Mouse (Mus musculus) forebrain, embryonic 13.5 days (tissue): ENCODE results near the gene Pfdn2. TPM values are rescaled to one million over a fixed set of nuclear protein-coding genes. Genes with fewer than 3 reads are reported as not detected.

Experiments
- ATAC-seq: fragments of 200-750 bp; cut with Nextera tagmentation; 2 replicates; pipeline ENCODE4 v1.8.0; 2017
- H3K27ac ChIP-seq: fragments of 300-500 bp; sonication (generic); 2 replicates; pipeline ENCODE4 v1.5.1; 2015; ENCODE audit warnings: inconsistent platforms, mild to moderate bottlenecking, moderate library complexity
- H3K27me3 ChIP-seq: fragments of 300-500 bp; sonication (generic); 2 replicates; pipeline ENCODE4 v1.6.1; 2015; ENCODE audit warnings: mild to moderate bottlenecking, inconsistent platforms
- H3K36me3 ChIP-seq: fragments of 300-500 bp; sonication (generic); 2 replicates; pipeline ENCODE4 v1.6.1; 2015; ENCODE audit warnings: mild to moderate bottlenecking, inconsistent platforms; ENCODE audit not compliant: poor library complexity, severe bottlenecking
- H3K4me1 ChIP-seq: fragments of 300-500 bp; sonication (generic); 2 replicates; pipeline ENCODE4 v1.6.1; 2015; ENCODE audit warnings: inconsistent platforms
- H3K4me2 ChIP-seq: fragments of 300-500 bp; sonication (generic); 2 replicates; pipeline ENCODE4 v1.6.1; 2015; ENCODE audit warnings: inconsistent platforms, mild to moderate bottlenecking, moderate library complexity
- H3K4me3 ChIP-seq: fragments of 300-500 bp; sonication (generic); 2 replicates; pipeline ENCODE4 v1.5.1; 2015; ENCODE audit warnings: mild to moderate bottlenecking, inconsistent platforms
- H3K9ac ChIP-seq: fragments of 300-500 bp; sonication (generic); 2 replicates; pipeline ENCODE4 v1.6.1; 2015; ENCODE audit warnings: mild to moderate bottlenecking, inconsistent platforms
- H3K9me3 ChIP-seq: fragments of 300-500 bp; sonication (generic); replicated peaks from 2 replicates; pipeline ENCODE4 v1.6.1; 2016; ENCODE audit warnings: inconsistent platforms
- WGBS: fragments of 180-500 bp; shearing (Covaris S2); methylation state at CpG from one replicate; pipeline ENCODE4 v1.1.7; 2015; 5-methylcytosine and 5-hydroxymethylcytosine counted together
- polyA plus RNA-seq: library from polyadenylated mRNA; unstranded; fragments of >200 nt; fragmentation: Nextera tagmentation; extraction: Ambion mirVana; gene quantifications from 2 replicates; pipeline ENCODE4 v1.2.1, GENCODE M21; 2015

Gene Pfdn2
- polyA plus RNA-seq, 1 experiment from 2014 or later = 180 TPM

DNA sequence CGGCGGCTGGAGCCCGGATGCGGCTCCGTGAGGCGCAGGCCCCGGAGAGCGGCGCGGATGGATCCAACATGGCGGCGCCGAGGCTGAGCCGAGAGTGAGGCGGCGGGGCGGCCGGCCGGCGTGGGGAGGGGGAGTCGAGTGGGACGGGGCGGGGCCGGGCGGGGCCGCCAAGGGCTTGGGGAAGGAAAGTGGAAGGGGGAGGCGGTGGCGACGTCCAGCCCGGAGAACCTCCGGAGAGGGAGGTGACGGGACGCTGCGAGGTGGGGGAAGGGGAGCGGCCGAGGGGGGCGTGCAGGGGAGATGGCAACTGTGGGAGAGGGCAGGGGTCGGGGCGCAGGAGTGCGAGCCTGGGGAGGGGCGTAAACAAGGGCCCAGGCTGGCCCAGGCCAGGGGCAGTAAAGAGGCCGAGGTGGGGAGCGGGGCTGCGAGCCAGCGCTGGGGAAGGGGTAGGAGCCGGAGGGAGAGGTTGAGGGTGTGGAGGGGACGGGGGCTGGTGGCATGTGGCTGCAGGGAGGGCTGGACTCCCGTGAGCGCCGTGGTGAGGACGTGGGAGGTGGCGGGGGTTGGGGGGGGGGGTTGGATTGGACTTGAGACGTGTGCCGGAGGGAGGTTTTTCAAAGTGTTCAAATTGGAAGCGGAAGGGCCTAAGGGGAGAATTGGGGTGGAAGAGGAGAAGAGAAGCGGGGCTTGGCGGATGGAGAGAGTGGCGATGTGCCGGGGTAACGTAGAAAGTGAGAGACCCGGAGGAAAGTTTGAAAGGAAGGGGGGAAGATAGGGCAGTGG is 15.8 kb upstream of the Pfdn2 start:
- H3K27me3 ChIP-seq = no peaks in the 10 kb centered on the region
- H3K4me1 ChIP-seq = peaks cover 62% of the 10 kb centered on the region
- ATAC-seq = peak; percentile 90
- no peaks in the 10 kb centered on the region for H3K9me3 ChIP-seq
- H3K9ac ChIP-seq = peak overlapping the region; percentile 88
- peak overlapping the region; percentile 83 for H3K4me3 ChIP-seq
- peak overlapping the region; percentile 87 for H3K4me2 ChIP-seq
- 2% methylated on average over 37 of the region's 61 CpGs for WGBS
- peaks cover 15% of the 10 kb centered on the region for H3K36me3 ChIP-seq
- peak overlapping the region; percentile 99 for H3K27ac ChIP-seq

GRCm38 (mm10) chr1:171330216-171330560 is 15.3 kb upstream of the Pfdn2 start:
- peak overlapping the region; percentile 87 for H3K4me2 ChIP-seq
- H3K9me3 ChIP-seq = no peaks in the 10 kb centered on the region
- ATAC-seq = no peak
- peak overlapping the region; percentile 83 for H3K4me3 ChIP-seq
- H3K27me3 ChIP-seq = no peaks in the 10 kb centered on the region
- peak overlapping the region; percentile 88 for H3K9ac ChIP-seq
- H3K4me1 ChIP-seq = peaks cover 62% of the 10 kb centered on the region
- peaks cover 12% of the 10 kb centered on the region for H3K36me3 ChIP-seq
- 0% methylated on average over 4 of the region's 4 CpGs for WGBS
- H3K27ac ChIP-seq = peak overlapping the region; percentile 99

DNA sequence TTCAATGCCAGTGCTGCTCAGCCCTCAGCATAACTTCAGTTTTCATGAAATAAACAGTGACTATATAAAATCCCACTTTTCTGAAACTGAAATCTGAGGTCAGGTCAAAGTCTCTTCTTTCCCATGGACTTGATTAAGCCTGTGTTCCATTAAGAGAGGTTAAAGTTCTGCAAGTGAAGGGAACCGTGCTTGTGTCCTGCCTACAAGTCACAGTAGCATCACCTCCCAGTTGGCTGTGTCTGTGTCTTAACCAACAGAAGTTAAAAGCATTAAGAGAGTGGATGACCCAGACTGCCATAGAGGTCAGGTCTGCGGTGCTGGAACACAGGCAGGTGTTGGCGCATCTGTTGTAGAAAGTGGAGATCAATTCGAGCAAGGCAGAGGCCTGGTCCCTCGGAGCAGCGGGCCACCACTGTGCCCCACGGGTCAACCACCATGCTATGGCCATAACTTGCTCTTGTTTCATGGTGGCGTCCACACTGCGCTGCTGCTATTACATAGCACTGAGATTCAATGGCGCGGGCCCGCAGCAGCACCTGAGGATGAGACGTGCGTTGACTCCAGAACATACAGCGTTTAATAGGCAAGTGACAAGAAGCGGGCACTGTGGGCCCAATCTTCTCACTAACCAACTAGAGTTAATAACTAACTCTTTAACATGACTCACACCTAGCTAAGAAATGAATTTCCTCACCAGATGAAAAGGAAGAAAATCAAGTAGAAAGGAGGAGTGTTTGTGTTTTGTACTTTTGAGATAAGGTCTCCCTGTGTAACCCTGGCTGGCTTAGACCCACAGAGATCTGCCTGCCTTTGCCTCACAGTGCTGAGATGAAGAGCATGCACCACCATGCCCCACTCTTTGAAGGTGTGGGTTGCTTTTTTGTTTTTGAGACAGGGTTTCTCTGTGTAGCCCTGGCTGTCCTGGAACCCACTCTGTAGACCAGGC is 2.9 kb upstream of the Pfdn2 start:
- WGBS = 97% methylated on average over 16 of the region's 16 CpGs
- Histone ChIP-seq H3K9me3 (peaks cover 6% of the 10 kb centered on the region; the same call in 1 of the 2 replicates), H3K4me3 (no peak overlapping the region), H3K36me3 (peaks cover 63% of the 10 kb centered on the region), H3K27ac (no peak overlapping the region), H3K9ac (no peak overlapping the region), H3K4me1 (peaks cover 23% of the 10 kb centered on the region), H3K4me2 (no peak overlapping the region), H3K27me3 (no peaks in the 10 kb centered on the region)
- ATAC-seq = no peak

DNA sequence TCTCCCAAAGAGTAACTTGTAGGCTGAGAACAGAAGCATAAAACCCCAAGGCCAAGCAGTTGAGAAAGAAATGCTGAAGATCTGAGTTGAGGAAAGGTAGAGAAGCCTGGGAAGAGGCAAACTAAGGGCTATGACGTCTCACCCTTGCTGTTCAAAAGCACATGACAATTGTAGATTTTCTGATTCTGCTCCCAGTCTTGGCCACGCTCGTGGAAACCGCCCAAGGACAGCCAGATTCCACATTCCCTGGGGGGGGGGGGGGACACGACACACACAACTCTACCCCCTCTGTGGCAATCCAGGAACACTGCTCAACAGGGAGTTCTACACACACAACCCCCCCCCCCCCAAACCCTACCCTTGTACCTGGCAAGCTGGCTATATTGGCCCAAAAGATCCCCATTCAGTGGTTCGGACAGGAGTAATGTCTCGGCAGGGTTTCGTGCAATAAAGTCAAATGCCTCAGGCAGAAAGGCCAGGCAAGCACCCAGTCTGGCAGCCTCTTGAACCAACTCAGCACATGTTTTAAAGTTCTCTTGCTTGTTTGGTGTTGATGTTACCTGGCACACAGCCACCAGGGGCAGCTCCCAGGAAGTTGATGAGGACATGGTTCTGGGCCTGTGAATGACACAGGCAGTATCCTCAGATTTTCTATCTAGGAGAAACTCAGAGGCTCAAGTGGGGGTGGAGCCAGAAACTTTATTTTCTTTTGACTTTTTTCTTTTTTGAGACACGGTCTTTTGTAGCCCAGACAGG is 1.4 kb upstream of the Pfdn2 start:
- H3K4me3 ChIP-seq = 0 out of 2 replicates have a peak overlapping the region, but pooled peaks have one; percentile 90
- 85% methylated on average over 9 of the region's 9 CpGs for WGBS
- ATAC-seq = no peak

DNA sequence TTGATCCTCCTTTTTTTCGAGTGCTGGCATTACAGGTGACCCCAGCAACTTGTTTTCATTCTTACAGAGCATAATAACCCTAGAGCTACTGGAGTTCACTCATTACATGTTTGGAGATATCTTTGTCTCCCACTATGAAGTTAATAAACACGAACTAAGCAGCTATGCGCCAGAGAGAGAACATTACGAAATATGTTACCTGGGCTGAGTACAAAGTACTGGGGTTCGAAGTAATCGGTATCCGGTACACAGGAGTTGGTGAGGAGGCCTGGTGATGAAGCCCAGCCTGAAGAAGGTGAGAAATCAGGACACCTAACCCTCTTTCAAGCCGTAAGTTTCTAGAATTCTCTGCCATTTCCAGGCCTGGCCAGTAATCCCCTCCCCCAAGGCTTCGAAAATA is 755 bp upstream of the Pfdn2 start:
- Histone ChIP-seq H3K4me1 (peaks cover 30% of the 10 kb centered on the region), H3K4me2 (peak overlapping the region; percentile 85), H3K9ac (peak overlapping the region; percentile 78), H3K4me3 (peak overlapping the region; percentile 90), H3K9me3 (peaks cover 6% of the 10 kb centered on the region; the same call in 1 of the 2 replicates), H3K27ac (no peak overlapping the region), H3K27me3 (no peaks in the 10 kb centered on the region), H3K36me3 (peaks cover 41% of the 10 kb centered on the region)
- ATAC-seq = no peak
- WGBS = 77% methylated on average over 9 of the region's 9 CpGs

More for the DNA sequence above, 1.4 kb upstream of the Pfdn2 start:
- Histone ChIP-seq H3K9me3 (peaks cover 6% of the 10 kb centered on the region; the same call in 1 of the 2 replicates), H3K27me3 (no peaks in the 10 kb centered on the region), H3K27ac (no peak overlapping the region), H3K9ac (no peak overlapping the region), H3K4me2 (peak overlapping the region; percentile 85; the same call in 1 of the 2 replicates), H3K4me1 (peaks cover 28% of the 10 kb centered on the region), H3K36me3 (peaks cover 47% of the 10 kb centered on the region)

DNA sequence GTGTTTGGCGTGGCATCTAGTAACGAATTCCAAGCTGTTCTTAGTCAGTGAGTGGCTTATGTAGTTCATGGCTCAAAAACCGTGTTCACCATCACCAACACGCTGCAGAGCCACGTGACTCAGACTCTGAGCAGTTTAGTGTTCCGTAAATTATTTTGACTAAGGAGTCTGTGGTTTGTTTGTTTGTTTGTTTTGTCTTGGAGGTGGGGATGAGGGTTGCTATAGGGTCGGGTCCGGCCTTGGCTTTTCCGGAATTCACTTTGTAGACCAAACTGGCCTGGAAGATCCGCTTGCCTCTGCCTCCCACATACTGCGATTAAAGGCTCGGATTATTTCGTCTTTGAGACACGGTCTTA is 603 bp downstream of the Pfdn2 start:
- Histone ChIP-seq H3K27me3 (no peaks in the 10 kb centered on the region), H3K36me3 (peaks cover 28% of the 10 kb centered on the region), H3K4me1 (peaks cover 30% of the 10 kb centered on the region), H3K9ac (peak overlapping the region; percentile 78), H3K4me3 (peak overlapping the region; percentile 90), H3K27ac (peak overlapping the region; percentile 60; the same call in 1 of the 2 replicates), H3K4me2 (peak overlapping the region; percentile 85), H3K9me3 (peaks cover 6% of the 10 kb centered on the region; the same call in 1 of the 2 replicates)
- WGBS = under 1% methylated on average over 14 of the region's 14 CpGs
- no peak for ATAC-seq

DNA sequence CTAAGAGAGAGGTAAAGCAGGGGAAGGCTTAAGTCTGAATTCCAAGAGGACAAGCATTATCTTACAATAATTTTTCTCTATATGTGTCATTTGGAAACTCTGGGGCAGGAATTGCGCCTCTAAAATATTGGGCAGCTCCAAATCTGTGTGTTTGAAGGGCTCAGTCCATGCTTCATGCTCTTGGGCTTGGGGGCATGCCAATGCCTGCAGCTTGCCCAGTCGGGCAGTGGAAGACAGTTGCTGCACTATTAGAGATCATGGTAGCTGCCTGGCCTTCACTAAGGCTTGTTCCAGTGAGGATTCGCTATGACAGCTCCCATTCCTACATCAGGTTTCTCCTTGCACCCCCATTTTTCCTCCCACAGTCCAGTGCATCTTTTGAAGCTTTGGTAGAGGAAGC is 3.2 kb downstream of the Pfdn2 start:
- no peak overlapping the region for H3K27ac ChIP-seq
- peaks cover 2% of the 10 kb centered on the region; the same call in 1 of the 2 replicates for H3K36me3 ChIP-seq

GRCm38 (mm10) chr1:171349210-171349609 is 3.7 kb downstream of the Pfdn2 start:
- no peak overlapping the region for H3K4me3 ChIP-seq
- H3K27ac ChIP-seq = no peak overlapping the region
- ATAC-seq = no peak
- H3K9ac ChIP-seq = no peak overlapping the region
- H3K27me3 ChIP-seq = no peaks in the 10 kb centered on the region
- H3K36me3 ChIP-seq = no peaks in the 10 kb centered on the region
- no peak overlapping the region for H3K4me2 ChIP-seq
- 98% methylated on average over 2 of the region's 2 CpGs for WGBS
- H3K9me3 ChIP-seq = peaks cover 6% of the 10 kb centered on the region; the same call in 1 of the 2 replicates
- peaks cover 29% of the 10 kb centered on the region for H3K4me1 ChIP-seq

More for the DNA sequence above, 3.2 kb downstream of the Pfdn2 start:
- H3K4me1 ChIP-seq = peaks cover 30% of the 10 kb centered on the region
- H3K27me3 ChIP-seq = no peaks in the 10 kb centered on the region
- WGBS = 95% methylated on average over 3 of the region's 3 CpGs
- H3K4me2 ChIP-seq = no peak overlapping the region
- peaks cover 6% of the 10 kb centered on the region; the same call in 1 of the 2 replicates for H3K9me3 ChIP-seq
- no peak overlapping the region for H3K9ac ChIP-seq
- no peak overlapping the region for H3K4me3 ChIP-seq
- ATAC-seq = no peak

GRCm38 (mm10) chr1:171355812-171356340 is 10.4 kb downstream of the Pfdn2 start:
- Histone ChIP-seq H3K9ac (no peak overlapping the region), H3K4me3 (no peak overlapping the region), H3K9me3 (peaks cover 3% of the 10 kb centered on the region; the same call in 1 of the 2 replicates), H3K4me1 (peaks cover 12% of the 10 kb centered on the region), H3K27me3 (no peaks in the 10 kb centered on the region), H3K36me3 (peaks cover 28% of the 10 kb centered on the region), H3K4me2 (no peak overlapping the region), H3K27ac (no peak overlapping the region)
- no peak for ATAC-seq
- 76% methylated on average over 5 of the region's 5 CpGs for WGBS

DNA sequence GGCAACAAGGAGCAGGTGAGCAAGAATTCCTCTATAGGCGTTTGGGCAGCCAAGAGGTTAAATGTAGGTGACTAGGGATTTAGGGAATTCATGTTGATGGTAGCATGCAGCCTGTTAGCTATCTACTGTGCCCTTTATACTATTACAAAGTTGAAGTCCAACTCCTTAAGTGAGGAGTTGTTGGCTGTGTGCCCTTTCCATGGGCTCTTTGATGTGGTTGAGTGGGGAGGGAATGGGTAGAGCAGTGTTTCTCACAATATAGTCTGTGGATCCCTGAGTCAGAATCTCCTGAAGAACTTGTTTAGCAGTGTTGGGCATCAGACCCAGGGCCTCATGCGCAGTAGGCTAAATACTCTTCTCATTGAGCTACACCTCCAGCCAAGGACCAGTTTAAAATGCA is 11.3 kb downstream of the Pfdn2 start:
- no peak overlapping the region for H3K4me3 ChIP-seq
- 91% methylated on average over 2 of the region's 2 CpGs for WGBS
- peaks cover 18% of the 10 kb centered on the region for H3K4me1 ChIP-seq
- H3K27ac ChIP-seq = no peak overlapping the region
- no peak overlapping the region for H3K4me2 ChIP-seq
- no peak overlapping the region for H3K9ac ChIP-seq
- ATAC-seq = no peak
- H3K27me3 ChIP-seq = no peaks in the 10 kb centered on the region
- H3K9me3 ChIP-seq = peaks cover 3% of the 10 kb centered on the region; the same call in 1 of the 2 replicates
- H3K36me3 ChIP-seq = peaks cover 28% of the 10 kb centered on the region

DNA sequence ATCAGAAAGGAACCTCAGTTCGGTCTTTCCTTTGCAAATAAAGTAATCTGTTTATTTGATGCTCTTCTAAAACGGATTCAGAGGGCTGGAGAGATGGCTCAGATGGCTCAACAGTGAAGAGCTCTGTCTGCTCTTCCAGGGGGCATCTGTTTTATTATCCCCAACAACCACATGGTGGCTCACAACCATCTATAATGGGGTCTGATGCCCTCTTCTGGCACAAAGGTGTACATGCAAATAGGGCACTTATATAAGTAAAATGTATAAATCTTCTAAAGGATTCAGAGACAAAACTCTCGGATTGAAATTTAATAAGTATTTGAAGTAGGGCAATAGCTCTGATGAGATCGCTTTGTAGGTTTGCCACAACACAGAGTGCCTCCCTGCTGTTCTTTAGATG is 13.0 kb downstream of the Pfdn2 start:
- ATAC-seq = no peak
- H3K9me3 ChIP-seq = peaks cover 3% of the 10 kb centered on the region; the same call in 1 of the 2 replicates
- H3K27me3 ChIP-seq = no peaks in the 10 kb centered on the region
- 79% methylated on average over 4 of the region's 4 CpGs for WGBS
- no peak overlapping the region for H3K9ac ChIP-seq
- H3K4me3 ChIP-seq = no peak overlapping the region
- H3K36me3 ChIP-seq = peaks cover 28% of the 10 kb centered on the region
- peaks cover 18% of the 10 kb centered on the region for H3K4me1 ChIP-seq
- no peak overlapping the region for H3K4me2 ChIP-seq
- no peak overlapping the region for H3K27ac ChIP-seq
